Mouse (Mus musculus): ENCODE measurements at regions not wholly inside any gene's neighbourhood (a gene's known extent, or its start where the extent isn't known, plus 50 kb on each side); places are given as distances from the start of the nearest gene placed in this dataset.

DNA sequence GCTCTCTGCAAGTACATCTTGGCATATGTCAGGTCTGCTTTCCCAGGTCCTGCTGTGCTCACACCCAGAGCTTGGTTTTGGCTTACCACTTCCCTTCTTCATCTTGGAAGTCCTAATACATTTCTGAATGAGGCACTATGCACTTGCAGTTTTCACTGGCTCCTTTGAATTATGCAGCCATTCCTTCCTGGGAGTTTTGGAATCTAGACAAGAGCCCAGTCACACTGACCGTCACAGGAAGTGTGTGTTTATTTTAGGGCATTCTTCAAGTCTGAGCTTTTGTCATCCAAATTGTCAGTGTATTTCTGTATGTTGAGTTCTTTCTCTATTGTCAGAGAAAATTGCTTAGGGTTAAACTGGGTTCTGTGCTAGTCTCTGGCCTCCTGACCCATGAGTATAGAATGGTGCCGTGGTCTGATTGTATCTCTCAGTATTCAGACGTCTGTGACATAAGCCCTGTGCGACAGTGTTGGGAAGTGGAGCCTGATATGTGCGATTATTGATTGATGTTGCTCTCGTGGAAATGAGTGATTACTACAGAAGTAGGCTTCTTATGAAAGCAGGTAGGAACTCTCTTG is 162.6 kb upstream of the Serpine2 start:
- Histone ChIP-seq H3K9me3 (ENCODE audit: control insufficient read depth, low read length) (no peaks in the 10 kb centered on the region), H3K27ac (ENCODE audit: low read depth, low read length) (no peak overlapping the region), H3K4me2 (ENCODE audit: low read depth, low read length, severe bottlenecking) (no peak overlapping the region), H3K27me3 (ENCODE audit: control insufficient read depth, insufficient read depth, low read length) (no peaks in the 10 kb centered on the region), H3K36me3 (ENCODE audit: control insufficient read depth, insufficient read depth, low read length) (no peaks in the 10 kb centered on the region), H3K4me3 (ENCODE audit: low read depth, low read length) (no peak overlapping the region), H3K9ac (ENCODE audit: low read length) (no peak overlapping the region), H3K4me1 (replicated peaks; ENCODE audit: control insufficient read depth, insufficient read depth, low read length) (no peaks in the 10 kb centered on the region)
- no peak for ATAC-seq (replicated peaks; ENCODE audit: low FRiP score)
- 82% methylated on average over 6 of the region's 6 CpGs for WGBS
- no peak for DNase-seq (ENCODE audit: low spot score)

DNA sequence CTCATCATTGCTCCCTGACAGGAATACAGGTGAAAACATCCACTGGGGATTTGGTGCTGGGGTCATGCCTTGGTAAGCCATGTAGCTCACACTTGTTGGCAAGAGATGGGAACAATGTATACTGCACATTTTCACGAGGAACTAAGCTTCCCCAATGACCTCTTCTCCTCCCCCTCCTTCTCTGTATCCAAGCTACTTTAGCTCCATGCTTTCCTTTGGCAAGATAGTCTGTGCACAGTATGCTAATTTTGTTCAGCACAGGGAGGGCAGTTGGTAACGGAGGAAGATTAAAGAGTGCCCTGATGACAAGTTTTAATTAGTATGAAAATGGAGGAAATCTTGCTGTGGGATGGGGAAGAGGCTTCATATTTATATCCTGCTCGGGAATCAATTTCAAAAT is 160.9 kb upstream of the Serpine2 start:
- H3K9me3 ChIP-seq (ENCODE audit: control insufficient read depth, low read length): no peaks in the 10 kb centered on the region
- 68% methylated on average over 3 of the region's 3 CpGs for WGBS
- H3K27ac ChIP-seq (ENCODE audit: low read depth, low read length): no peak overlapping the region
- H3K27me3 ChIP-seq (ENCODE audit: control insufficient read depth, insufficient read depth, low read length): no peaks in the 10 kb centered on the region
- no peaks in the 10 kb centered on the region for H3K36me3 ChIP-seq (ENCODE audit: control insufficient read depth, insufficient read depth, low read length)
- H3K9ac ChIP-seq (ENCODE audit: low read length): no peak overlapping the region
- no peak for ATAC-seq (replicated peaks; ENCODE audit: low FRiP score)
- no peaks in the 10 kb centered on the region for H3K4me1 ChIP-seq (replicated peaks; ENCODE audit: control insufficient read depth, insufficient read depth, low read length)
- H3K4me2 ChIP-seq (ENCODE audit: low read depth, low read length, severe bottlenecking): no peak overlapping the region
- no peak for DNase-seq (ENCODE audit: low spot score)
- H3K4me3 ChIP-seq (ENCODE audit: low read depth, low read length): no peak overlapping the region

DNA sequence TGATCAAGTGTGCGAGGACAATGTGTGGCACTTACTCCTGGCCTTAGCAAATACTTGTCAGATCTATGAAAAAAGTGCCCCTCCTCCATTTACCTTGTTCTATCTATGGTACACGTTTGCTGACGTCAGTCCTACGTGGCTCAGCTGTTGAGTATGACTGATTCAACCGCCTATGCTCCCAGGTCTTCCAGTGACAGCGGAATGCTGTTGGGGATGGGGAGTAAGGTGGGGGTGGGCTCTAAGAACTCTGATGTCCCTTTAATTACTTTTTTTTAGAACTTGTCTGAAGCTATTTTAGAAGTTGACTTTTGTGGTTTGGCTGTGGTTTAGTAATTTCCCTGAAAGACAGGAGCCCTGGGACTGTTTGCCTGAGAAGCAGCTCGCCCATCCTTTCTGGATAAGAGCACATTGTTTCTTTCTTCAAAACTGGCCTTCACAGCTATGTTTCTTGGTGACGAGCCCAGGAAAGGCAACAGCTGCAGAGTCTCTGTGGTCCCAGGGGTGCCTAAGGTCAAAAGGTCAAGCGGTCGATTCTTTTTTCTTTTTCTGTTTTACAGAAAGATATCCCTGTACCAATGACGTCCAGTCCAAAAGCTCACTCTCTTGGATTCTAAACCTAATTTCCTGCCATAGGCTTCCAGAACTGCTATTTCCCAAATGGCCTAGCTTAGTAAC is 157.5 kb upstream of the Serpine2 start:
- no peak for DNase-seq (ENCODE audit: low spot score)
- WGBS: 74% methylated on average over 11 of the region's 11 CpGs
- no peak for ATAC-seq (replicated peaks; ENCODE audit: low FRiP score)

DNA sequence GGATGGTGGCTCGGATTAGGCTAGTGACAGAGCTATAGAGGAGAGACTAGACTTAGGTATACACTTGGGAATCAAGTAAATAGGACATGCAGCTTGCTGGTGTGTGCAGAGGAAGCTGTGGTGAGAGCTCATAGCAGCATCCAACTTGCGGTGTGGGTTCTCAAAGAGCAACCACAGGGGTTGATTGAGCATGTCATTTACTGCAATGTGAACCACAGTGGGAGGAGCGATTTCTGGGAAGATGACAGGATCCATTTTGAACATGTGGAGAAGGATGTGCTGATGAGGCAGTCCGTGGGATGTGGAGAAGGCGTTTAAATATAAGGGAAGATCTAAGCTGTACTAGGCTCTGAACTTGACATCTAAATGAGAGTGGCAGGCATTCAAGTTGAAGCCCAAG is 154.5 kb upstream of the Serpine2 start:
- DNase-seq (ENCODE audit: low spot score) (no peak), ATAC-seq (replicated peaks; ENCODE audit: low FRiP score) (no peak)
- H3K9me3 ChIP-seq (ENCODE audit: control insufficient read depth, low read length): no peaks in the 10 kb centered on the region
- H3K27me3 ChIP-seq (ENCODE audit: control insufficient read depth, insufficient read depth, low read length): no peaks in the 10 kb centered on the region
- H3K9ac ChIP-seq (ENCODE audit: low read length): no peak overlapping the region
- no peak overlapping the region for H3K4me2 ChIP-seq (ENCODE audit: low read depth, low read length, severe bottlenecking)
- no peak overlapping the region for H3K27ac ChIP-seq (ENCODE audit: low read depth, low read length)
- 91% methylated on average over 5 of the region's 5 CpGs for WGBS
- no peak overlapping the region for H3K4me3 ChIP-seq (ENCODE audit: low read depth, low read length)
- no peaks in the 10 kb centered on the region for H3K4me1 ChIP-seq (replicated peaks; ENCODE audit: control insufficient read depth, insufficient read depth, low read length)
- no peaks in the 10 kb centered on the region for H3K36me3 ChIP-seq (ENCODE audit: control insufficient read depth, insufficient read depth, low read length)

More for the DNA sequence above, 157.5 kb upstream of the Serpine2 start:
- Histone ChIP-seq H3K9me3 (ENCODE audit: control insufficient read depth, low read length) (no peaks in the 10 kb centered on the region), H3K27me3 (ENCODE audit: control insufficient read depth, insufficient read depth, low read length) (no peaks in the 10 kb centered on the region), H3K27ac (ENCODE audit: low read depth, low read length) (no peak overlapping the region), H3K36me3 (ENCODE audit: control insufficient read depth, insufficient read depth, low read length) (no peaks in the 10 kb centered on the region), H3K4me1 (replicated peaks; ENCODE audit: control insufficient read depth, insufficient read depth, low read length) (no peaks in the 10 kb centered on the region), H3K9ac (ENCODE audit: low read length) (no peak overlapping the region), H3K4me2 (ENCODE audit: low read depth, low read length, severe bottlenecking) (no peak overlapping the region), H3K4me3 (ENCODE audit: low read depth, low read length) (no peak overlapping the region)

DNA sequence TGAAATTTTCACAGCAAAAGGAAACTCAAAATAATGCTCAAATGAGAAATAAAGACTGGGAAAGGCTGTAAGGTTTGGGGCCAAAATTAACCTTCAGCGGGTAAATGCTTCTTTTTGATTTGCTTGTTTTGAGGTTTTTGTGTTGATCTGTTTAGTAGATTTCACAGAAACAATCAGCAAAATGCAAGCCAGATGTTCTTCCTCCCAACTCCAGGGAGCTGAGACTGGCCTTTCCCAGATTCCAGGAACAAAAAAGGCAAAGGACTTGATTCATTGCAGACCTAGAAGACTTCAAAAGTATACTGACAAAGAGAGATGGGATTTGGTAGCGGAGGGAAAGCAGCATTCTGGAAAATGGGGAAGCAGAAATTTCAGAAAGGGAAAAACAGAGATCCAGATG is 153.6 kb upstream of the Serpine2 start:
- Histone ChIP-seq H3K4me2 (ENCODE audit: low read depth, low read length, severe bottlenecking) (no peak overlapping the region), H3K27me3 (ENCODE audit: control insufficient read depth, insufficient read depth, low read length) (no peaks in the 10 kb centered on the region), H3K36me3 (ENCODE audit: control insufficient read depth, insufficient read depth, low read length) (no peaks in the 10 kb centered on the region), H3K27ac (ENCODE audit: low read depth, low read length) (no peak overlapping the region), H3K4me1 (replicated peaks; ENCODE audit: control insufficient read depth, insufficient read depth, low read length) (no peaks in the 10 kb centered on the region), H3K9me3 (ENCODE audit: control insufficient read depth, low read length) (no peaks in the 10 kb centered on the region), H3K9ac (ENCODE audit: low read length) (no peak overlapping the region), H3K4me3 (ENCODE audit: low read depth, low read length) (no peak overlapping the region)
- ATAC-seq (replicated peaks; ENCODE audit: low FRiP score): no peak
- DNase-seq (ENCODE audit: low spot score): no peak
- WGBS: 81% methylated on average over 2 of the region's 2 CpGs

DNA sequence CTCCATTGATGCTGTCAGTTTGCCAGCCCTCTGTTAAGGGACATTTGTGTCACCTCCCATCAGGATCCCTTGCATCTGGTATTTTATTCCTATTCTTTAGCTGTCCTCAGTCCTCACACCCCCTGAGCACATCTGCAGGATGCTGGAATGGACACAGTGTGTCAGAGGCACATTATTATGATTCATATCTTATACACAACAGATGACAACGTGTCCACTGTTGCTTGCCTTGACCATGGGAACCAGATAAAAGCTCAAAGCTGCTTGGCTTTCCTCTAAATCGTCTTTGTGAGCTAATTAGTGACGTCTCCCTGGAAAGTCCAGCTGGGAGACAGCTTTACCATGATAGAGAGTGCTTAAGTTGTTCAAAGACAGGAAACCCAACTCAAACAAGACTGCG is 149.7 kb upstream of the Serpine2 start:
- 53% methylated on average over 4 of the region's 4 CpGs for WGBS
- Histone ChIP-seq H3K36me3 (ENCODE audit: control insufficient read depth, insufficient read depth, low read length) (no peaks in the 10 kb centered on the region), H3K4me2 (ENCODE audit: low read depth, low read length, severe bottlenecking) (no peak overlapping the region), H3K27me3 (ENCODE audit: control insufficient read depth, insufficient read depth, low read length) (no peaks in the 10 kb centered on the region), H3K4me3 (ENCODE audit: low read depth, low read length) (no peak overlapping the region), H3K4me1 (replicated peaks; ENCODE audit: control insufficient read depth, insufficient read depth, low read length) (no peaks in the 10 kb centered on the region), H3K9ac (ENCODE audit: low read length) (no peak overlapping the region), H3K27ac (ENCODE audit: low read depth, low read length) (no peak overlapping the region), H3K9me3 (ENCODE audit: control insufficient read depth, low read length) (no peaks in the 10 kb centered on the region)
- no peak for ATAC-seq (replicated peaks; ENCODE audit: low FRiP score)
- no peak for DNase-seq (ENCODE audit: low spot score)

DNA sequence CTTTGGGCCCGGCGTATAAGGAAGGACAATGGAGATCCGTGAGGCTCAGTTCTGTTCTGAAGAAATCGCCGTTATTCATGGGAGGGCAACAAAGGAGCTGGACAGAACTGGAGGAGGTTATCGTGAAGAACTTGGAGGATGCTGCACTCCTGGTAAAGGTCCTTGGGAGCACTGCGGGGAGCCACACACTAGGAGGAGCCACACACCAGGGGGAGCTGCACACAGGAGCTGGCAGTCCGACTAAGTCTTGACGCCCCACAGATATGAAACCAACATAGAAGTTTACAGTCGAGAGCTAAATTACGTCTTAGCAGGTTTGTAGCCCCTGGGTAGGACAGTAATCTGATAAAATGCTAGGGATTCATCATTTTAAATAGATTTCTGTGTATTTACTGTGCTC is 138.1 kb upstream of the Serpine2 start:
- DNase-seq (ENCODE audit: low spot score) (no peak), ATAC-seq (replicated peaks; ENCODE audit: low FRiP score) (no peak)
- no peak overlapping the region for H3K9ac ChIP-seq (ENCODE audit: low read length)
- no peaks in the 10 kb centered on the region for H3K27me3 ChIP-seq (ENCODE audit: control insufficient read depth, insufficient read depth, low read length)
- no peak overlapping the region for H3K27ac ChIP-seq (ENCODE audit: low read depth, low read length)
- no peaks in the 10 kb centered on the region for H3K36me3 ChIP-seq (ENCODE audit: control insufficient read depth, insufficient read depth, low read length)
- no peak overlapping the region for H3K4me3 ChIP-seq (ENCODE audit: low read depth, low read length)
- 77% methylated on average over 11 of the region's 11 CpGs for WGBS
- no peaks in the 10 kb centered on the region for H3K4me1 ChIP-seq (replicated peaks; ENCODE audit: control insufficient read depth, insufficient read depth, low read length)
- no peaks in the 10 kb centered on the region for H3K9me3 ChIP-seq (ENCODE audit: control insufficient read depth, low read length)
- H3K4me2 ChIP-seq (ENCODE audit: low read depth, low read length, severe bottlenecking): no peak overlapping the region

DNA sequence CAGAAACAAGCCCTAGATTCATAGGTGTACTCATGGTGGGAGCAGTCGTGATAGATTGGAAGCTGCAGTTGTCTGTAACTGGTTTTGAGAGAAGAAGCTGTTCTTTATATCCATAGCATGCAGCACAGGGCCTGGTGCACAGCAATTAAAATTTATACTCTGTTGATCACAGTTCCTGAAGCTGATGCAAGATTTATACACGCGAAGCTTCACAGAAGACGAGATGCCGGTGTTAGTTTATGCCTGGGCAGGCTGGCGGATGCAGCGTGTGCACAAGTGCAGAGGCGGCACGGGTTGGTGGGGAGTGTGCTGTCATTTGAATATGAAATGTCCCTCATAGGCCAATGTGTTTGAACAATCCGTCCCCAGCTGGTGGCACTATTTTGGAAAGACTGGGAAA is 136.9 kb upstream of the Serpine2 start:
- H3K9ac ChIP-seq (ENCODE audit: low read length): no peak overlapping the region
- H3K4me1 ChIP-seq (replicated peaks; ENCODE audit: control insufficient read depth, insufficient read depth, low read length): no peaks in the 10 kb centered on the region
- no peaks in the 10 kb centered on the region for H3K36me3 ChIP-seq (ENCODE audit: control insufficient read depth, insufficient read depth, low read length)
- WGBS: 92% methylated on average over 10 of the region's 10 CpGs
- no peak for DNase-seq (ENCODE audit: low spot score)
- H3K4me2 ChIP-seq (ENCODE audit: low read depth, low read length, severe bottlenecking): no peak overlapping the region
- H3K27me3 ChIP-seq (ENCODE audit: control insufficient read depth, insufficient read depth, low read length): no peaks in the 10 kb centered on the region
- no peak for ATAC-seq (replicated peaks; ENCODE audit: low FRiP score)
- H3K9me3 ChIP-seq (ENCODE audit: control insufficient read depth, low read length): no peaks in the 10 kb centered on the region
- H3K4me3 ChIP-seq (ENCODE audit: low read depth, low read length): no peak overlapping the region
- H3K27ac ChIP-seq (ENCODE audit: low read depth, low read length): no peak overlapping the region

DNA sequence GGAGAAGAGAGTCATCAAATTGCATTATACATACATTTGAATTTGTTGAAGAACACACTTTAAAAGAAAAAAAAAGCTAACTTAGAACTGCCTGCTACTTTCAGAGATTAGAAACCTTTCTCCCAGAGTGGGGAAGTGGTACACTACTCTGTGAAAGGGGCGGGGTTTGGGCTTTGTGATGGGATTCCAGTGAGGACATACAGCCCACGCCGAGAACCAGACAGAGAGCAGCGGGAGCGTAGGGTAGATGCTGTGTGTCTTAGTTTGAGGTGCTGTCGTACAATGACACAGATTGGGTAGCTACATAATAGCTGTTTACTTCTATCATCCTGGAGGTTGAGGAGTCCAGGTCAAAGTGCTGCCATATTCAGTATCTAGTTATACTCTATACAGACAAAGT is 136.5 kb upstream of the Serpine2 start:
- Histone ChIP-seq H3K4me3 (ENCODE audit: low read depth, low read length) (no peak overlapping the region), H3K4me1 (replicated peaks; ENCODE audit: control insufficient read depth, insufficient read depth, low read length) (no peaks in the 10 kb centered on the region), H3K9ac (ENCODE audit: low read length) (no peak overlapping the region), H3K36me3 (ENCODE audit: control insufficient read depth, insufficient read depth, low read length) (no peaks in the 10 kb centered on the region), H3K27me3 (ENCODE audit: control insufficient read depth, insufficient read depth, low read length) (no peaks in the 10 kb centered on the region), H3K9me3 (ENCODE audit: control insufficient read depth, low read length) (no peaks in the 10 kb centered on the region), H3K4me2 (ENCODE audit: low read depth, low read length, severe bottlenecking) (no peak overlapping the region), H3K27ac (ENCODE audit: low read depth, low read length) (no peak overlapping the region)
- ATAC-seq (replicated peaks; ENCODE audit: low FRiP score) (no peak), DNase-seq (ENCODE audit: low spot score) (no peak)
- 96% methylated on average over 6 of the region's 6 CpGs for WGBS

All from forebrain, embryonic 11.5 days (tissue).